Mouse (Mus musculus) CD4-positive helper T cell, adult 2 months (primary cell): ENCODE measurements around the gene Ccnk.

Source experiments
- DNase-seq: peaks from one replicate; pipeline ENCODE4 v3.0.0-alpha.2; 2012; ENCODE audit warnings: low read depth, missing footprints, low spot score

The Ccnk gene

DNA sequence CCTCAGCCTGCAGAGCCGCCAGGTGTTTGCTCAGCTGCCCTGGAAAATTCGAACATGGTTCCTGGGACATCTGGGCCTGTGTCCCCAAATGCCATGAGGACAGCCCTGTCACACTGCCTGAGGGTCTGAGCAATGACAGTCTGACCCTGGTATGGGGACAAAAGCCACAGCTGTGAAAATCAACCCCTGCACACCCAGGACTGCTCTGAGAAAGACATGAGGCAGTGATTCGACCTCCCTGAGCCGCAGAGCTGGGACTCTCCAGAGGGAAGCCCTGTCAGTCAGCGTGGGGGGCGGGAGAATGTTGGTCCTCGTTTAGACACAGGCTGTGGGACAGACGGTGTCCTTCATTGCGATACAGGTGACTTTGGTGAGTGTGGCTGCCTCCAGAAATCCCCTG is 66.2 kb downstream of the Ccnk start:
- DNase-seq: no peak

GRCm38 (mm10) chr12:108246759-108247500 is 67.6 kb downstream of the Ccnk start:
- DNase-seq: no peak

DNA sequence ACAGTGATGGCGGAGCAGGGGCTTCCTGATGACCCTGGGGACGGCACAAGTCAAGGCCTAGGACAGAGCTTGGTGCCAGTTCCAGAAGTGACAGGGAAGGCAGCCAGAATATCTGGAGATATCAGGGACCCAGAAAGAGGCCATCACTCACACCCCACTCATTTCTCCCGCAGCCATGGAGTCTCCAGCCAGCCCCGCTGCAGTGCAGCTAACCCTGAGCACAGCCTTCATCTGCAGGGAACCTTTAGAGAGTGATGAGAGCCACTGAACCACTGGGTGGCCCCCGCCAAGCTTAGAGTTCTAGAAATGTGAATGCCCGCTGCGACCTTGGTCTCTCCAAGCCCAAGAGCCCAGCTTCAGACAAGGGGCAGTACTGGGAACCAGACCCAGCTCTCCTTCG is 69.6 kb downstream of the Ccnk start:
- no peak for DNase-seq

DNA sequence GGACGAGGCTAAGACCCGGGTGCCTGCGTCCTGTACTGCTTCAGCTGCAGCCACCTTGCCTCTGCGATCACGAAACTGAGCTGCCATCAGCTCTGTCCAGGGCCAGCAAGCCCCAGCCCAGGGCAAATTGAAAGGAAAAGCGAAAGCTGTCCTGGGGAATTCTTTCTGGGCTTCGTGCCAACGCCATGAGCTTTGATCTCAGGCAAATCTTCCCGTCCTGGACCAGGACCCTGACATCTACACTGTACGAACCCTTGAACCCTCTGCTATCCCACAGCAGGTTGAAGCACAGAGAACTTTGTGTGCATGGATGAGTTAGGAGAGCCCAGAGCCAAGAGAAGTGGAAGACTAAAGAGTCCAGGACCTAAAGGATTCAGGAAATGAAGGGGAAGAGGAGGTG is 70.1 kb downstream of the Ccnk start:
- DNase-seq: no peak

DNA sequence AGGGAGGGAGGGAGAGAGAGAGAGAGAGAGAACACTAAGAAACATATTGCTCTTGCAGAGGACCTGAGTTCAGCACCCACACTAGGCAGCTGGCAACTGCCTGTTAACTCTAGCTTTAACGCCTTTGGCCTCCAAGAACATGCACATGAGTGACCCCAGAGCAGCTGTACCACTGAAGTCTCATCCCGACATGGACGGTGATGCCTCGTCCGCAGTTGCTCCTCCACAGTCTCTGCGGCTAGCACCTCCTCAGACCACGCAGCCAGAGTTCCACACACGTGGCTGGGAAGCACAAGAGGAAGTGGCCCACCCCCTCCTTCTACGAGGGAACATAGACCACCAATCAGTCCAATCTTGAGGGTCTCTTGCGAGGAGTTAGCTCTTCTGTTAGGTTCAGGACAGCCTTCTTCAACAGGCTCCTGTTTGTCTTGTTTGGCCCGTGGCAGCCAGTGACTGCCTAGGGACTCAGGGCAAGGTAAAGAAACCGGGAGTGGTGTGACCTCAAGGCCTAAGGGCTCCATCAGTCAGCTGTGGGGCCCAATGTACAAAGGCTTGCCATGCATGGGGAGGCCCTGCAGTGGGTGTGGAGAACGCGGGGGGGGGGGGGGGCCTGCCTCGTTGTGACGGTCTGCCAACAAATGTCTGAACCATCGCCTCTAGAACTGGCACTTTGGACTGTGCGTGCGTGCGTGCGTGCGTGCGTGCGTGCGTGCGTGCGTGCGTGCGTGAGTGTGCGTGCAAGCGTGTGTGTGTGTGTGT is 71.8 kb downstream of the Ccnk start:
- DNase-seq: no peak

DNA sequence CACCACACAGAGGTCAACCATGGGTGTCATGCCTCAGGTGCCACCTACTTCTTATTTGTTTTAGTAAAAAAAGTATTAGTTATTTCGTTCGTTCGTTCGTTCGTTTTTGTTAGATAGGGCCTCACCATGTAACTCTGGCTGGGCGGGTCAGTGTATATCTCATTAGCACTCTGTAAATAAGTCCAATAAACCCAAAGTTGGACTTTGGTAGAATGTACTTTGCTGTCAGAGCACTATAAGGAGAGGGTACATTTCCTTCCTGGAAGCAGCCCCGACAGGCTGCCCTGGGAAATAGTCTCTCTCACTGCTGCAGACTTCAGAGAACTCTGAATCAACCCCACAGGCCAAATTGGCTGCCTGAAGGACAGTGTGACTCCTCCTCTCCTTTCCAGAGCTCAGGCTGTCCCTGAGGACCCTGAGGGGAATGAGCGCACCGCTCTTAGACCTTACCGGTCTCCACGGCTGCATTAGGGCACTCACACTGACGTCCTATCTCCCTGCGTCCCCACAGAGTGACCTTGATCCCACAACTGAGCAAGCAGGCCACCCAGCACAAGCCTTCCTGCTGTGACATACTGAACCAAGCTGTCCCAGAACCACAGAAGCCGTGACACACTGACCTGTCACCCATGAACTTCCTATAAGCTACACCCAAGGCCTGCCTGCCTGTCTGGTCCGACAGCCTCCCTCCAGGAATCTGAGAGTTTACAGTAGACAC is 72.6 kb downstream of the Ccnk start:
- DNase-seq: no peak
